14 mouse cellular contexts compared by ENCODE assay signal in genomic region chr7:119739798-119740468, GRCm38 (mm10). TPM values are rescaled to one million over a fixed set of nuclear protein-coding genes. Genes with fewer than 3 reads are reported as not detected.
DNase-seq lines count a peak whose midpoint lies in the region; ATAC-seq and TF ChIP-seq lines count a peak whose summit lies in the region.
"Not testable (repeated sequence)": the region's sequence is repeated elsewhere in the genome, so short reads cannot be mapped to it uniquely, and the experiment has no call there.
"Had no signal": no experiment of that assay in that cellular context is flagged by ENCODE, and none has a peak within 500 bp of the region (broad histone marks: within the 10 kb centered on the region; RNA-seq: fewer than 3 reads in every experiment).

No protein-coding gene starts in this region.

- ATAC-seq in forebrain, embryonic 15.5 days (replicated peaks), result peak; percentile 79
- 0 out of 2 replicates have a peak, but pooled peaks have one; percentile 53 for ATAC-seq in heart, postnatal 0 days (ENCODE audit: insufficient read depth, low read depth)
- peak; percentile 75; the same call in 1 of the 2 replicates for ATAC-seq in kidney, embryonic 14.5 days (ENCODE audit: low FRiP score, low TSS enrichment)
- not testable (repeated sequence) for ATAC-seq in liver, embryonic 12.5 days
- peak; percentile 79 for ATAC-seq in neural tube, embryonic 15.5 days (ENCODE audit: low FRiP score)

- peaks cover 15% of the 10 kb centered on the region for H3K27me3 ChIP-seq in embryonic facial prominence, embryonic 10.5 days (replicated peaks; ENCODE audit: low read depth, poor library complexity, severe bottlenecking)
- H3K27me3 ChIP-seq in forebrain, embryonic 15.5 days; heart, postnatal 0 days (ENCODE audit: control insufficient read depth, insufficient read depth, low read length); kidney, embryonic 14.5 days (ENCODE audit: control insufficient read depth, insufficient read depth, low read length); liver, embryonic 12.5 days (replicated peaks); midbrain, embryonic 10.5 days (ENCODE audit: low read depth, poor library complexity, severe bottlenecking); neural tube, embryonic 15.5 days (replicated peaks): not testable (repeated sequence)

- not testable (repeated sequence) for TF ChIP-seq EP300 in heart, postnatal 0 days (IDR thresholded peaks at IDR 0.05; ENCODE audit: low read depth)

- not testable (repeated sequence) for H3K9me3 ChIP-seq in embryonic facial prominence, embryonic 10.5 days; forebrain, embryonic 15.5 days; heart, postnatal 0 days (replicated peaks; ENCODE audit: control insufficient read depth, low read length); kidney, embryonic 14.5 days (ENCODE audit: control insufficient read depth, low read length); liver, embryonic 12.5 days (replicated peaks); midbrain, embryonic 10.5 days (replicated peaks); neural tube, embryonic 15.5 days (replicated peaks)

- peak overlapping the region; percentile 52 for H3K4me3 ChIP-seq in embryonic facial prominence, embryonic 10.5 days
- peak overlapping the region; percentile 39 for H3K4me3 ChIP-seq in forebrain, embryonic 15.5 days
- peak overlapping the region; percentile 32 for H3K4me3 ChIP-seq in heart, postnatal 0 days (ENCODE audit: low read depth, low read length)
- H3K4me3 ChIP-seq in kidney, embryonic 14.5 days (ENCODE audit: low read length), result peak overlapping the region; percentile 32
- H3K4me3 ChIP-seq in liver, embryonic 12.5 days, result peak overlapping the region; percentile 30
- H3K4me3 ChIP-seq in midbrain, embryonic 10.5 days, result peak overlapping the region; percentile 51
- peak overlapping the region; percentile 38 for H3K4me3 ChIP-seq in neural tube, embryonic 15.5 days (replicated peaks)

- peak overlapping the region; percentile 37; the same call in 1 of the 2 replicates for H3K9ac ChIP-seq in forebrain, embryonic 15.5 days (replicated peaks)
- H3K9ac ChIP-seq in heart, postnatal 0 days (replicated peaks; ENCODE audit: low read depth, low read length); liver, embryonic 12.5 days: not testable (repeated sequence)
- H3K9ac ChIP-seq in kidney, embryonic 14.5 days (ENCODE audit: low read depth, low read length), result peak overlapping the region; percentile 45; the same call in 1 of the 2 replicates
- peak overlapping the region; percentile 36; the same call in 1 of the 2 replicates for H3K9ac ChIP-seq in neural tube, embryonic 15.5 days (replicated peaks)

- H3K4me2 ChIP-seq in forebrain, embryonic 15.5 days (replicated peaks), result peak overlapping the region; percentile 44
- peak overlapping the region; percentile 59 for H3K4me2 ChIP-seq in heart, postnatal 0 days (ENCODE audit: low read depth, low read length)
- H3K4me2 ChIP-seq in kidney, embryonic 14.5 days (replicated peaks; ENCODE audit: low read depth, low read length), result peak overlapping the region; percentile 37
- peak overlapping the region; percentile 50 for H3K4me2 ChIP-seq in liver, embryonic 12.5 days
- peak overlapping the region; percentile 54 for H3K4me2 ChIP-seq in neural tube, embryonic 15.5 days

- H3K4me1 ChIP-seq in embryonic facial prominence, embryonic 10.5 days; forebrain, embryonic 15.5 days; heart, postnatal 0 days (ENCODE audit: control insufficient read depth, insufficient read depth); kidney, embryonic 14.5 days (ENCODE audit: control insufficient read depth, insufficient read depth, low read length); liver, embryonic 12.5 days; neural tube, embryonic 15.5 days: not testable (repeated sequence)
- peaks cover 17% of the 10 kb centered on the region for H3K4me1 ChIP-seq in midbrain, embryonic 10.5 days

- DNase-seq in embryonic facial prominence, embryonic 10.5 days (ENCODE audit: low spot score), result peak; percentile 53
- not testable (repeated sequence) for DNase-seq in heart, postnatal 0 days (ENCODE audit: low spot score)
- DNase-seq in midbrain, embryonic 10.5 days (ENCODE audit: low spot score), result peak; percentile 42

- 4% methylated on average over 44 of the region's 44 CpGs for WGBS in embryonic facial prominence, embryonic 10.5 days
- WGBS in forebrain, embryonic 15.5 days, result 3% methylated on average over 43 of the region's 44 CpGs
- 1% methylated on average over 26 of the region's 44 CpGs for WGBS in heart, postnatal 0 days
- WGBS in kidney, embryonic 14.5 days, result 2% methylated on average over 30 of the region's 44 CpGs
- 4% methylated on average over 31 of the region's 44 CpGs for WGBS in liver, embryonic 12.5 days (ENCODE audit: insufficient replicate concordance)
- WGBS in midbrain, embryonic 10.5 days, result 4% methylated on average over 34 of the region's 44 CpGs
- WGBS in neural tube, embryonic 15.5 days, result 2% methylated on average over 31 of the region's 44 CpGs

- peak overlapping the region; percentile 66 for H3K27ac ChIP-seq in embryonic facial prominence, embryonic 10.5 days (replicated peaks)
- H3K27ac ChIP-seq in forebrain, embryonic 15.5 days (replicated peaks); heart, postnatal 0 days (ENCODE audit: low read depth); kidney, embryonic 14.5 days (ENCODE audit: low read depth, low read length); liver, embryonic 12.5 days; neural tube, embryonic 15.5 days (replicated peaks): not testable (repeated sequence)
- H3K27ac ChIP-seq in midbrain, embryonic 10.5 days (replicated peaks), result peak overlapping the region; percentile 76

- H3K36me3 ChIP-seq in embryonic facial prominence, embryonic 10.5 days (replicated peaks); forebrain, embryonic 15.5 days; heart, postnatal 0 days (replicated peaks; ENCODE audit: control insufficient read depth, insufficient read depth, low read length); kidney, embryonic 14.5 days (ENCODE audit: control insufficient read depth, insufficient read depth, low read length); liver, embryonic 12.5 days; midbrain, embryonic 10.5 days; neural tube, embryonic 15.5 days: not testable (repeated sequence)

- not testable (repeated sequence) for TF ChIP-seq CTCF in heart, postnatal 0 days (IDR thresholded peaks at IDR 0.05; ENCODE audit: low read depth)

RNA-seq across cellular contexts. Expression of gene Thumpd1, which starts 19.3 kb away (rescaled TPM):
- polyA plus RNA-seq in embryonic facial prominence, embryonic 10.5 days (2016; fragmentation: Nextera tagmentation; extraction: Ambion mirVana), result 105 and 107 TPM in 2 replicates
- 90.6 and 91.1 TPM in 2 replicates for polyA plus RNA-seq in forebrain, embryonic 15.5 days (2015; fragmentation: Nextera tagmentation; extraction: Ambion mirVana)
- 15.8 and 21.1 TPM in 2 replicates for total RNA-seq in heart, postnatal 0 days (2014; rRNA removed; ENCODE audit: low replicate concordance)
- 29.9 and 32.8 TPM in 2 replicates for polyA plus RNA-seq in heart, postnatal 0 days (2015; fragmentation: Nextera tagmentation; extraction: Ambion mirVana)
- polyA plus RNA-seq in kidney, embryonic 14.5 days (2014; fragmentation: Nextera tagmentation; extraction: Ambion mirVana), result 55.0 and 89.8 TPM in 2 replicates
- polyA plus RNA-seq in liver, embryonic 12.5 days (2016; fragmentation: Nextera tagmentation; extraction: Ambion mirVana), result 51.4 and 52.8 TPM in 2 replicates
- polyA plus RNA-seq in midbrain, embryonic 10.5 days (2016; fragmentation: Nextera tagmentation; extraction: Ambion mirVana), result 103 TPM in 2 replicates
- 65.0 and 68.6 TPM in 2 replicates for polyA plus RNA-seq in neural tube, embryonic 15.5 days (2015; fragmentation: Nextera tagmentation; extraction: Ambion mirVana)

RNA-seq across cellular contexts. Expression of gene Acsm3, which starts 20.8 kb away (rescaled TPM):
- polyA plus RNA-seq in embryonic facial prominence, embryonic 10.5 days (2016; fragmentation: Nextera tagmentation; extraction: Ambion mirVana), result 0.15 TPM in 1 of 2 replicates, not detected in the other
- 0.18 TPM in 2 replicates for polyA plus RNA-seq in forebrain, embryonic 15.5 days (2015; fragmentation: Nextera tagmentation; extraction: Ambion mirVana)
- 0.08 TPM in 1 of 2 replicates, not detected in the other for total RNA-seq in heart, postnatal 0 days (2014; rRNA removed; ENCODE audit: low replicate concordance)
- polyA plus RNA-seq in heart, postnatal 0 days (2015; fragmentation: Nextera tagmentation; extraction: Ambion mirVana), result not detected in 2 replicates
- 0.16 and 0.74 TPM in 2 replicates for polyA plus RNA-seq in kidney, embryonic 14.5 days (2014; fragmentation: Nextera tagmentation; extraction: Ambion mirVana)
- 0.26 and 0.31 TPM in 2 replicates for polyA plus RNA-seq in liver, embryonic 12.5 days (2016; fragmentation: Nextera tagmentation; extraction: Ambion mirVana)
- polyA plus RNA-seq in midbrain, embryonic 10.5 days (2016; fragmentation: Nextera tagmentation; extraction: Ambion mirVana), result 0.10 and 0.19 TPM in 2 replicates
- 0.51 TPM in 1 of 2 replicates, not detected in the other for polyA plus RNA-seq in neural tube, embryonic 15.5 days (2015; fragmentation: Nextera tagmentation; extraction: Ambion mirVana)
- total RNA-seq: left cerebral cortex, postnatal 4 days had no signal
- polyA plus RNA-seq: spleen, adult 2 months had no signal

RNA-seq across cellular contexts. Expression of gene Acsm4, which starts 50.1 kb away (rescaled TPM):
- 0.06 and 1.1 TPM in 2 replicates for polyA plus RNA-seq in embryonic facial prominence, embryonic 10.5 days (2016; fragmentation: Nextera tagmentation; extraction: Ambion mirVana)
- polyA plus RNA-seq in forebrain, embryonic 15.5 days (2015; fragmentation: Nextera tagmentation; extraction: Ambion mirVana), result not detected in 2 replicates
- not detected in 2 replicates for total RNA-seq in heart, postnatal 0 days (2014; rRNA removed; ENCODE audit: low replicate concordance)
- not detected in 2 replicates for polyA plus RNA-seq in heart, postnatal 0 days (2015; fragmentation: Nextera tagmentation; extraction: Ambion mirVana)
- polyA plus RNA-seq in kidney, embryonic 14.5 days (2014; fragmentation: Nextera tagmentation; extraction: Ambion mirVana), result not detected in 2 replicates
- not detected in 2 replicates for polyA plus RNA-seq in liver, embryonic 12.5 days (2016; fragmentation: Nextera tagmentation; extraction: Ambion mirVana)
- polyA plus RNA-seq in midbrain, embryonic 10.5 days (2016; fragmentation: Nextera tagmentation; extraction: Ambion mirVana), result not detected in 2 replicates
- polyA plus RNA-seq in neural tube, embryonic 15.5 days (2015; fragmentation: Nextera tagmentation; extraction: Ambion mirVana), result not detected in 2 replicates
- total RNA-seq: adrenal gland, adult 2 months; heart, adult 8-10 months; left cerebral cortex, postnatal 4 days had no signal
- polyA plus RNA-seq: adrenal gland, adult 2 months; CD4-positive, CD25-positive, alpha-beta regulatory T cell, adult 4 months; kidney, adult 2 months; Patski; spleen, adult 2 months had no signal

RNA-seq across cellular contexts. Expression of gene Rexo5, which starts 53.9 kb away (rescaled TPM):
- 25.5 and 27.1 TPM in 2 replicates for polyA plus RNA-seq in embryonic facial prominence, embryonic 10.5 days (2016; fragmentation: Nextera tagmentation; extraction: Ambion mirVana)
- 13.0 and 13.8 TPM in 2 replicates for polyA plus RNA-seq in forebrain, embryonic 15.5 days (2015; fragmentation: Nextera tagmentation; extraction: Ambion mirVana)
- 3.5 and 7.4 TPM in 2 replicates for total RNA-seq in heart, postnatal 0 days (2014; rRNA removed; ENCODE audit: low replicate concordance)
- polyA plus RNA-seq in heart, postnatal 0 days (2015; fragmentation: Nextera tagmentation; extraction: Ambion mirVana), result 4.1 and 4.5 TPM in 2 replicates
- polyA plus RNA-seq in kidney, embryonic 14.5 days (2014; fragmentation: Nextera tagmentation; extraction: Ambion mirVana), result 22.9 and 30.6 TPM in 2 replicates
- 13.6 and 14.0 TPM in 2 replicates for polyA plus RNA-seq in liver, embryonic 12.5 days (2016; fragmentation: Nextera tagmentation; extraction: Ambion mirVana)
- polyA plus RNA-seq in midbrain, embryonic 10.5 days (2016; fragmentation: Nextera tagmentation; extraction: Ambion mirVana), result 28.0 and 31.2 TPM in 2 replicates
- polyA plus RNA-seq in neural tube, embryonic 15.5 days (2015; fragmentation: Nextera tagmentation; extraction: Ambion mirVana), result 6.0 and 15.7 TPM in 2 replicates

RNA-seq across cellular contexts. Expression of gene Eri2, which starts 53.9 kb away (rescaled TPM):
- polyA plus RNA-seq in embryonic facial prominence, embryonic 10.5 days (2016; fragmentation: Nextera tagmentation; extraction: Ambion mirVana), result 27.4 and 28.1 TPM in 2 replicates
- polyA plus RNA-seq in forebrain, embryonic 15.5 days (2015; fragmentation: Nextera tagmentation; extraction: Ambion mirVana), result 22.2 and 22.5 TPM in 2 replicates
- 4.1 and 12.1 TPM in 2 replicates for total RNA-seq in heart, postnatal 0 days (2014; rRNA removed; ENCODE audit: low replicate concordance)
- polyA plus RNA-seq in heart, postnatal 0 days (2015; fragmentation: Nextera tagmentation; extraction: Ambion mirVana), result 5.6 TPM in 2 replicates
- 23.8 and 31.7 TPM in 2 replicates for polyA plus RNA-seq in kidney, embryonic 14.5 days (2014; fragmentation: Nextera tagmentation; extraction: Ambion mirVana)
- 16.6 and 16.9 TPM in 2 replicates for polyA plus RNA-seq in liver, embryonic 12.5 days (2016; fragmentation: Nextera tagmentation; extraction: Ambion mirVana)
- 34.5 and 34.8 TPM in 2 replicates for polyA plus RNA-seq in midbrain, embryonic 10.5 days (2016; fragmentation: Nextera tagmentation; extraction: Ambion mirVana)
- polyA plus RNA-seq in neural tube, embryonic 15.5 days (2015; fragmentation: Nextera tagmentation; extraction: Ambion mirVana), result 15.3 and 16.2 TPM in 2 replicates
